Mouse (Mus musculus): ENCODE measurements around the gene D930048N14Rik. TPM values are rescaled to one million over a fixed set of nuclear protein-coding genes. Genes with fewer than 3 reads are reported as not detected.
"Not testable (repeated sequence)": the region's sequence is repeated elsewhere in the genome, so short reads cannot be mapped to it uniquely, and the experiment has no call there.

Gene D930048N14Rik
- polyA plus RNA-seq, 1 experiment, result 13.2 TPM

DNA sequence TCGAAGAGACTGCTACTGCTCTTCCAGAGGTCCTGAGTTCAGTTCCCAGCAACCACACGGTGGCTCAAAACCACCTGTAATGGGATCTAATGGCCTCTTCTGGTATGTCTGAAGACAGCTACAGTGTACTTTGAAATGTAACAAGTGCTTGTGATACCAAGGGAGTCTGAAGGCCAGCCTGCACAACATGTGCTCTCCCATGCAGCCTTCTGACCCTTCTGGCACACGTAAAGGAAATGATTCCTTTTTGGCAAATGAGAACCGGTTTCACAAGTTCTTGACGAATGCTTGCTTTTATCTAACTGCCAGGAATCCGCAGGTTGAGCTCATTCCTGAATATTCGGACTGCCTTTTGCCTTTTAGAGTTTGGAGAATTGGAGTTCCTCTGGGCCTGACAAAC is 35.6 kb upstream of the D930048N14Rik start:
- 13% methylated on average over 7 of the region's 7 CpGs for WGBS
- Histone ChIP-seq H3K4me3 (replicated peaks; ENCODE audit: extremely low read depth, low read depth, low read length) (peak overlapping the region; percentile 66), H3K4me1 (ENCODE audit: control insufficient read depth, insufficient read depth, low read length) (peaks cover 14% of the 10 kb centered on the region)
- DNase-seq, result no peak
- peak; percentile 31; the same call in 1 of the 2 replicates for TF ChIP-seq POLR2A (IDR thresholded peaks at IDR 0.05; ENCODE audit: borderline replicate concordance, extremely low read depth, low read depth, low read length)
- TF ChIP-seq CTCF (IDR thresholded peaks at IDR 0.05; ENCODE audit: insufficient read depth, low read length), result no peak

DNA sequence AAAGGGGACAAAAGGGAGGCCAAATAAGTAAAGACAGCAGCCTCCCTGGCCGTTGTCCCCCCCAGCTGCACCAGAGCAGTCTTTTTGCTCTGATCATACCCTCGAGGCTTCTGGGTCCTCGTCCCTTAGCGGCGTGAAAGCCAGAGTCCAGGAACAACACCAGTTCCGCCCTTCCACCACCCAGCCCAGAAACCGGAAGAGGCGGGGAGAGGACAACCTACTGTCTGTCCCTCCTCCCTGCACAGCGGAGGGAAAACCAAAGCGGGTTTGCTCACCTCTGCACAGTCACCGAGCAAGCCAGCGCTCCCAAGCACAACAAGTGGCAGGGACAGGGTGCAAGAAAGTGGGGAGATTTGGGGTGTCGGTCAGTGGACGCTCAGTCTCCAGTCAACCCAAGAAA is 35.2 kb upstream of the D930048N14Rik start:
- peak overlapping the region; percentile 66 for H3K4me3 ChIP-seq (replicated peaks; ENCODE audit: extremely low read depth, low read depth, low read length)
- under 1% methylated on average over 14 of the region's 14 CpGs for WGBS
- H3K4me1 ChIP-seq (ENCODE audit: control insufficient read depth, insufficient read depth, low read length), result peaks cover 18% of the 10 kb centered on the region
- TF ChIP-seq POLR2A (IDR thresholded peaks at IDR 0.05; ENCODE audit: borderline replicate concordance, extremely low read depth, low read depth, low read length) (peak; percentile 95; the same call in 1 of the 2 replicates), CTCF (IDR thresholded peaks at IDR 0.05; ENCODE audit: insufficient read depth, low read length) (no peak)
- peak; percentile 73 for DNase-seq

GRCm38 (mm10) chr11:51616113-51616512 is 34.6 kb upstream of the D930048N14Rik start:
- H3K4me3 ChIP-seq (replicated peaks; ENCODE audit: extremely low read depth, low read depth, low read length), result not testable (repeated sequence)
- 86% methylated on average over 7 of the region's 7 CpGs for WGBS

GRCm38 (mm10) chr11:51617693-51618092 is 33.1 kb upstream of the D930048N14Rik start:
- TF ChIP-seq POLR2A (IDR thresholded peaks at IDR 0.05; ENCODE audit: borderline replicate concordance, extremely low read depth, low read depth, low read length) (no peak), CTCF (IDR thresholded peaks at IDR 0.05; ENCODE audit: insufficient read depth, low read length) (peak; percentile 90)

More at GRCm38 (mm10) chr11:51616113-51616512, 34.6 kb upstream of the D930048N14Rik start:
- H3K4me1 ChIP-seq (ENCODE audit: control insufficient read depth, insufficient read depth, low read length), result peaks cover 18% of the 10 kb centered on the region
- DNase-seq, result not testable (repeated sequence)

GRCm38 (mm10) chr11:51618894-51619408 is 31.8 kb upstream of the D930048N14Rik start:
- DNase-seq, result no peak
- 38% methylated on average over 8 of the region's 8 CpGs for WGBS
- Histone ChIP-seq H3K4me3 (replicated peaks; ENCODE audit: extremely low read depth, low read depth, low read length) (peak overlapping the region; percentile 58), H3K4me1 (ENCODE audit: control insufficient read depth, insufficient read depth, low read length) (peaks cover 18% of the 10 kb centered on the region)
- TF ChIP-seq POLR2A (IDR thresholded peaks at IDR 0.05; ENCODE audit: borderline replicate concordance, extremely low read depth, low read depth, low read length) (no peak), CTCF (IDR thresholded peaks at IDR 0.05; ENCODE audit: insufficient read depth, low read length) (no peak)

More at GRCm38 (mm10) chr11:51617693-51618092, 33.1 kb upstream of the D930048N14Rik start:
- Histone ChIP-seq H3K4me3 (replicated peaks; ENCODE audit: extremely low read depth, low read depth, low read length) (no peak overlapping the region), H3K4me1 (ENCODE audit: control insufficient read depth, insufficient read depth, low read length) (peaks cover 18% of the 10 kb centered on the region)
- peak; percentile 55 for DNase-seq
- WGBS, result under 1% methylated on average over 4 of the region's 4 CpGs

DNA sequence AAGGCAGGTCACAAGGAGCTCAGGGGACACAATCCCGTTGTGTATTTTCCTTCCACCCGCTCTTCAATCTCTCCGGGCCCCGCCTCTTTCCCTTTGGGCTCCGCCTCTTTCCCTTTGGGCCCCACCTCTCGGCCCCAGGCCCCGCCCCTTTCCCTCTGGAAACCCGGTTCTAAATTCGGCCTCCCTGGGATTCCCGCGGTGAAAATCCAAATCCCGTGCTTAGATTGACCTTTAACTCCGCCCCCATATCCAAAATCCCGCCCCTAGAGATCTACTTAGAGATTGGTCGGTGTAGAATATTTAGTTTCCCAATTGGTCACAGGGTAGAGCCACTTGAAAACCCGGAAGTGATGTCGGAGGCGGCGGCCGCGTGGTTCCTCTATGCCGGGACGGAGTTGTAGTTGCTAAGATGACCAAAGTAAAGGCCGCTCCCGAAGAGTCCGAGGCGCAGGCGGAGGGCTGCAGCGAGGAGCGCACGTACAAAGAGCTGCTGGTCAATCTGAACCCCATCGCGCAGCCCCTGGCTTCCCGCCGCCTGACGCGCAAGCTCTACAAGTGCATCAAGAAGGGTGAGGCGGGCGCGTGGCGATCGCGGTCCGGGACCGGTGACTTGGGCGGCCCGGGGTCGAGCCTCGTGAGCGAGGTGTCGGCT is 31.2 kb upstream of the D930048N14Rik start, which contains the start of gene Nhp2:
TSS of gene Nhp2 (plus strand) at position 327 of the 652 bp plus-strand sequence.
- WGBS, result under 1% methylated on average over 51 of the region's 51 CpGs
- H3K4me3 ChIP-seq (replicated peaks; ENCODE audit: extremely low read depth, low read depth, low read length), result peak within 1 kb of the TSS; percentile 97
- DNase-seq, result peak; percentile 96
- peaks cover 16% of the 10 kb centered on the region for H3K4me1 ChIP-seq (ENCODE audit: control insufficient read depth, insufficient read depth, low read length)
- TF ChIP-seq POLR2A (IDR thresholded peaks at IDR 0.05; ENCODE audit: borderline replicate concordance, extremely low read depth, low read depth, low read length) (peak; percentile 36; the same call in 1 of the 2 replicates), CTCF (IDR thresholded peaks at IDR 0.05; ENCODE audit: insufficient read depth, low read length) (no peak)

DNA sequence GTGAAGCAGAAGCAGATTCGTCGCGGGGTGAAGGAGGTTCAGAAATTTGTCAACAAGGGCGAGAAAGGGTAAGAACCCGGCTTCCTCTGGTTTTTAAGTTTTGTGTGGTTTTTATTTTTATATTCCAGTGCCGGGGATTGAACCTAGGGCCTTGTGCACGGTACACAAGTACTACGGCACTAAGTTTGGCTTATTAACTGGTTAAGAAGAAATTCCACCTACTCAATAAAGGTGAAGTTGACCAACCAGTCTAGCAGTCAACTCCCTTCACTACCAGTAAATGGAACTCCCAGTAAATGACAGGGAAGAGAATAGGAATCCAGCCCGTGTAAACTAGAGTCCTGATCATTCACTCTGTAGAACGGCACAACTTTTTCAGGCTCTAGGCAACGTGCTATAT is 30.7 kb upstream of the D930048N14Rik start:
- Histone ChIP-seq H3K4me3 (replicated peaks; ENCODE audit: extremely low read depth, low read depth, low read length) (peak overlapping the region; percentile 97), H3K4me1 (ENCODE audit: control insufficient read depth, insufficient read depth, low read length) (peaks cover 11% of the 10 kb centered on the region)
- WGBS, result under 1% methylated on average over 11 of the region's 11 CpGs
- DNase-seq, result no peak
- TF ChIP-seq POLR2A (IDR thresholded peaks at IDR 0.05; ENCODE audit: borderline replicate concordance, extremely low read depth, low read depth, low read length) (no peak), CTCF (IDR thresholded peaks at IDR 0.05; ENCODE audit: insufficient read depth, low read length) (no peak)

GRCm38 (mm10) chr11:51621776-51622175 is 29.0 kb upstream of the D930048N14Rik start:
- TF ChIP-seq POLR2A (IDR thresholded peaks at IDR 0.05; ENCODE audit: borderline replicate concordance, extremely low read depth, low read depth, low read length), result no peak
- no peak for TF ChIP-seq CTCF (IDR thresholded peaks at IDR 0.05; ENCODE audit: insufficient read depth, low read length)
- no peak for DNase-seq
- WGBS, result 86% methylated on average over 2 of the region's 2 CpGs
- no peak overlapping the region for H3K4me3 ChIP-seq (replicated peaks; ENCODE audit: extremely low read depth, low read depth, low read length)
- H3K4me1 ChIP-seq (ENCODE audit: control insufficient read depth, insufficient read depth, low read length), result peaks cover 7% of the 10 kb centered on the region

DNA sequence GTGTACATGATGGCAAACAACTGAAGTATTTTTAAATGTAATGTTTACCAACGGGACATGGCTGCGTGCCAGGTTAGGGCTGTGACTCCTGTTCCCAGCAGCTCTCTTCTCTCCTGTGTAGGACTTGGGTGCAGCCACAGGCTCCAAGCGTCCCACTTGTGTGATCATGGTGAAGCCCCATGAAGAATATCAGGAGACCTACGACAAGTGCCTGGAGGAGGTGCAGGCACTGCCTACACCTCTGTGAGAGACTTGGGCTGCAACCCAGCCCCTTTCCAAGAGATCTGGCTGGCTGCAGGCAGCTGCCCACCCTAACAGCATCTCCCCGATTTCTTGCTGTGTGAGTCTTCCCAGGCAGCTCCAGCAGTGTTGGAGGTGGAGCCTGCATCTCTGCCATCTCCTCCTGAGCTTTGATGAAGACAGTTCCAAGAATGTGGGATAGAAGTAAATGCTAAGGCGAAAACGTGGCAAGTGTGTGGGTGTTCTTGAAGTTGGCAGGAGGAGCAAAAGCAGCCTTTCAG is 27.7 kb upstream of the D930048N14Rik start:
- 63% methylated on average over 7 of the region's 7 CpGs for whole genome bisulfite sequencing
- TF ChIP-seq POLR2A (IDR thresholded peaks at IDR 0.05; ENCODE audit: borderline replicate concordance, extremely low read depth, low read depth, low read length) (no peak), CTCF (IDR thresholded peaks at IDR 0.05; ENCODE audit: insufficient read depth, low read length) (no peak)
- no peak overlapping the region for H3K4me3 ChIP-seq (replicated peaks; ENCODE audit: extremely low read depth, low read depth, low read length)
- DNase-seq, result no peak
- peaks cover 7% of the 10 kb centered on the region for H3K4me1 ChIP-seq (ENCODE audit: control insufficient read depth, insufficient read depth, low read length)

Measured in lung, adult 2 months (tissue).